Mouse (Mus musculus) liver, embryonic 15.5 days (tissue): ENCODE results near the gene Defa23. TPM values are rescaled to one million over a fixed set of nuclear protein-coding genes. Genes with fewer than 3 reads are reported as not detected.
"Not testable (repeated sequence)": the region's sequence is repeated elsewhere in the genome, so short reads cannot be mapped to it uniquely, and the experiment has no call there.

ENCODE experiments used
- ATAC-seq: fragments of 200-750 bp; cut with Nextera tagmentation; 2 replicates; pipeline ENCODE4 v1.8.0; 2017; ENCODE audit warnings: moderate number of reproducible peaks, mild to moderate bottlenecking, moderate library complexity; ENCODE audit not compliant: insufficient read depth
- H3K27ac ChIP-seq: fragments of 300-500 bp; sonication (generic); replicated peaks from 2 replicates; pipeline ENCODE4 v1.5.1; 2015; ENCODE audit warnings: mild to moderate bottlenecking, inconsistent platforms
- H3K27me3 ChIP-seq: fragments of 300-500 bp; sonication (generic); 2 replicates; pipeline ENCODE4 v1.6.1; 2015; ENCODE audit warnings: mild to moderate bottlenecking, inconsistent platforms
- H3K36me3 ChIP-seq: fragments of 300-500 bp; sonication (generic); replicated peaks from 2 replicates; pipeline ENCODE4 v1.6.1; 2015; ENCODE audit warnings: moderate library complexity, mild to moderate bottlenecking, inconsistent platforms
- H3K4me1 ChIP-seq: fragments of 300-500 bp; sonication (generic); replicated peaks from 2 replicates; pipeline ENCODE4 v1.6.1; 2015; ENCODE audit warnings: inconsistent platforms
- H3K4me2 ChIP-seq: fragments of 300-500 bp; sonication (generic); 2 replicates; pipeline ENCODE4 v1.6.1; 2015; ENCODE audit warnings: moderate library complexity, mild to moderate bottlenecking, inconsistent platforms
- H3K4me3 ChIP-seq: fragments of 300-500 bp; sonication (generic); replicated peaks from 2 replicates; pipeline ENCODE4 v1.5.1; 2015; ENCODE audit warnings: mild to moderate bottlenecking, inconsistent platforms
- H3K9ac ChIP-seq: fragments of 300-500 bp; sonication (generic); 2 replicates; pipeline ENCODE4 v1.6.1; 2015; ENCODE audit warnings: moderate library complexity, mild to moderate bottlenecking, inconsistent platforms
- H3K9me3 ChIP-seq: fragments of 300-500 bp; sonication (generic); replicated peaks from 2 replicates; pipeline ENCODE4 v1.6.1; 2016; ENCODE audit warnings: inconsistent platforms
- WGBS: fragments of 180-500 bp; shearing (Covaris S2); methylation state at CpG from one replicate; pipeline ENCODE4 v1.1.7; 2015; ENCODE audit warnings: mixed read lengths; ENCODE audit not compliant: insufficient replicate concordance; 5-methylcytosine and 5-hydroxymethylcytosine counted together
- polyA plus RNA-seq: library from polyadenylated mRNA; unstranded; fragments of >200 nt; fragmentation: Nextera tagmentation; extraction: Ambion mirVana; gene quantifications from 2 replicates; pipeline ENCODE4 v1.2.1, GENCODE M21; 2015

The Defa23 gene
- polyA plus RNA-seq, result not detected in 2 replicates

- H3K4me2 ChIP-seq, H3K4me1 ChIP-seq, H3K27me3 ChIP-seq, H3K9ac ChIP-seq, H3K27ac ChIP-seq, H3K4me3 ChIP-seq, H3K36me3 ChIP-seq, H3K9me3 ChIP-seq, ATAC-seq: not testable (repeated sequence)
- WGBS, result no CpG with 5 or more reads among the region's 1 CpGs
Measured at GRCm38 (mm10) chr8:21054747-21055146, at the start of gene Defa23. Defa23 (plus strand) TSS chr8:21055047.

GRCm38 (mm10) chr8:21006801-21007200 lies 48.0 kb upstream of the Defa23 start:
- H3K27ac ChIP-seq, result no peak overlapping the region
- no peaks in the 10 kb centered on the region for H3K4me1 ChIP-seq
- H3K36me3 ChIP-seq, result no peaks in the 10 kb centered on the region
- no peaks in the 10 kb centered on the region for H3K9me3 ChIP-seq
- no peak overlapping the region for H3K4me3 ChIP-seq
- WGBS, result 12% methylated on average over 1 of the region's 1 CpGs
- H3K27me3 ChIP-seq, result no peaks in the 10 kb centered on the region
- H3K9ac ChIP-seq, result no peak overlapping the region
- no peak for ATAC-seq
- H3K4me2 ChIP-seq, result no peak overlapping the region

DNA sequence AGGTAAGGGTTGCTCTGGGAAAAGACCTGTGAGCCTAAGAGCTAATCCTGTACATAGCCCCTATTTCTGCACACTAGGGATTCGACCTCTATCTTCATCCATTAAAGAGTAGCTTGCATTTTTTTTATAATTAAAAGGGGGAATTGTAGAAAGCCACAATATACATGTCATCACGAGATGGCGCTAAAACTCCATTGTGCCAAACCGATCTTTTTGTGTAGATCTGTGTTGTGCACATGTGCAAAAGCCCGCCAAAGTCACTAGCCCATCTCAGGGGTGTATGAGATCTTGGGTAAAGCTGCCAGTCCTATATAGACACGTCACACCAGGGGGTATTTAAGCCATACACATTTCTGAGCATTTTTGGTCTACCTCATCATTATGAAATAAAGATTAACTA lies 46.3 kb upstream of the Defa23 start:
- H3K9me3 ChIP-seq, H3K36me3 ChIP-seq, H3K4me2 ChIP-seq, H3K9ac ChIP-seq, H3K27ac ChIP-seq, ATAC-seq, H3K4me3 ChIP-seq, H3K4me1 ChIP-seq, H3K27me3 ChIP-seq: not testable (repeated sequence)
- 31% methylated on average over 6 of the region's 6 CpGs for WGBS

- H3K4me3 ChIP-seq, H3K27me3 ChIP-seq, H3K9ac ChIP-seq, H3K27ac ChIP-seq, H3K4me1 ChIP-seq, H3K36me3 ChIP-seq, ATAC-seq, H3K9me3 ChIP-seq, H3K4me2 ChIP-seq: not testable (repeated sequence)
- WGBS, result 36% methylated on average over 1 of the region's 1 CpGs
Measured at GRCm38 (mm10) chr8:21010548-21010947, 44.3 kb upstream of the Defa23 start.

GRCm38 (mm10) chr8:21025245-21025644 lies 29.6 kb upstream of the Defa23 start, which contains the start of gene Defa21:
Defa21 (plus strand) TSS chr8:21025545.
- H3K4me2 ChIP-seq, H3K27me3 ChIP-seq, H3K4me3 ChIP-seq, H3K9me3 ChIP-seq, H3K27ac ChIP-seq, H3K9ac ChIP-seq, H3K4me1 ChIP-seq, H3K36me3 ChIP-seq, ATAC-seq: not testable (repeated sequence)
- no CpG with 5 or more reads among the region's 1 CpGs for WGBS

GRCm38 (mm10) chr8:21064738-21065137 lies 9.9 kb downstream of the Defa23 start, which contains the start of gene Defa35:
Defa35 (plus strand) TSS chr8:21065038.
- not testable (repeated sequence) for H3K9ac ChIP-seq, H3K36me3 ChIP-seq, H3K27ac ChIP-seq, H3K27me3 ChIP-seq, H3K4me1 ChIP-seq, H3K9me3 ChIP-seq, H3K4me3 ChIP-seq, ATAC-seq, H3K4me2 ChIP-seq
- WGBS, result 60% methylated on average over 1 of the region's 1 CpGs

DNA sequence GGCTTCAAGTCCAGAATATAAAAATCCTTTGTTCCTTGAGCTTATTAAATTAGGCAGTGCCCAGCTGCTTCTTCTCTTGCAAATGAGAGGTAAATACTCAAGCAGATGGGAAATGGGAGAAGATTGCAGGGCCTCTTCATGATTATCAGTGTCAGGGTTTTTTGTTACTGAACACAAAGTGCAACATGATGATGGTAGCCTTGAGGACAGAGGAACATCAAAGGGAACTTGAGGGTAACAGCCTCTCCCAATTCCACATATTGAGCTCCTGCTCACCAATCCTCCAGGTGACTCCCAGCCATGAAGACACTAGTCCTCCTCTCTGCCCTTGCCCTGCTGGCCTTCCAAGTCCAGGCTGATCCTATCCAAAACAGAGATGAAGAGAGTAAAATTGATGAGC lies 29.3 kb downstream of the Defa23 start, which contains the start of gene Defa25:
Gene Defa25 (plus strand): TSS at position 301 of the 400 bp plus-strand sequence.
- not testable (repeated sequence) for H3K9ac ChIP-seq, H3K4me2 ChIP-seq, H3K4me1 ChIP-seq, H3K9me3 ChIP-seq, H3K27me3 ChIP-seq, ATAC-seq, H3K4me3 ChIP-seq, H3K36me3 ChIP-seq, H3K27ac ChIP-seq

DNA sequence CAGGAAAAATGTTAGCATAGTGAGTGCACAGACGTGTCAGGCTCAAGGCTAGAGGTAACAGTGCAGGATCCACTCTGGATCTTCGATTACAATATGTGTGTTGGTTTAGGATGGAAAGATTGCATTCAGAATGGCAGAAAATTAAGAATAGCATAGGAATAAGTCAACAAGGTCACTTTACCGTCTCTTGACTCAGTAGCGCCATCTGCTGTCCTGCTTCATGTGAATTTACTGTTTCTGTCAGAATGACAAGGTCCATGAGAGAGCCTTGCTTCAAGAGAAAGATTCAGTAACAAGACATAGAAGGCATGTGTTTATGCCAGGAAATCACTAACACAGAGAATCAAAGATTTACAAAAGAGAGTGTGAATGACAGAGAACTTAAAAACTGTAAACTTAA lies 38.3 kb downstream of the Defa23 start:
- WGBS, result 30% methylated on average over 4 of the region's 4 CpGs
- Histone ChIP-seq H3K27ac (no peak overlapping the region), H3K9me3 (no peaks in the 10 kb centered on the region), H3K4me2 (no peak overlapping the region), H3K36me3 (no peaks in the 10 kb centered on the region), H3K4me3 (no peak overlapping the region), H3K4me1 (no peaks in the 10 kb centered on the region), H3K9ac (no peak overlapping the region), H3K27me3 (no peaks in the 10 kb centered on the region)
- no peak for ATAC-seq

GRCm38 (mm10) chr8:21095950-21096349 lies 41.1 kb downstream of the Defa23 start, which contains the start of gene Gm14851:
Gm14851 (minus strand) TSS chr8:21096050.
- ATAC-seq, H3K9me3 ChIP-seq, H3K4me3 ChIP-seq, H3K4me1 ChIP-seq, H3K27ac ChIP-seq, H3K4me2 ChIP-seq, H3K27me3 ChIP-seq, H3K36me3 ChIP-seq, H3K9ac ChIP-seq: not testable (repeated sequence)
- WGBS, result 25% methylated on average over 1 of the region's 2 CpGs

Other genes with a start within 250 kb of the Defa23 start
- not detected in 2 replicates for gene Defb33, start 162.4 kb upstream of the Defa23 start, polyA plus RNA-seq
- gene Gm15056, start 152.4 kb upstream of the Defa23 start, polyA plus RNA-seq, result not detected in 2 replicates
- gene Gm6040, start 133.0 kb upstream of the Defa23 start, polyA plus RNA-seq, result not detected in 2 replicates
- gene AY761185, start 110.3 kb upstream of the Defa23 start, polyA plus RNA-seq, result not detected in 2 replicates
- not detected in 2 replicates for gene Defa21, start 29.5 kb upstream of the Defa23 start, polyA plus RNA-seq
- gene Defa35, start 10.0 kb downstream of the Defa23 start, polyA plus RNA-seq, result not detected in 2 replicates
- not detected in 2 replicates for gene Defa25, start 29.4 kb downstream of the Defa23 start, polyA plus RNA-seq
- not detected in 2 replicates for gene Gm14851, start 41.0 kb downstream of the Defa23 start, polyA plus RNA-seq
- not detected in 2 replicates for gene Defa30, start 79.6 kb downstream of the Defa23 start, polyA plus RNA-seq
- gene Defa22, start 107.2 kb downstream of the Defa23 start, polyA plus RNA-seq, result not detected in 2 replicates
- not detected in 2 replicates for gene Defa31, start 136.6 kb downstream of the Defa23 start, polyA plus RNA-seq
- gene Gm15293, start 146.5 kb downstream of the Defa23 start, polyA plus RNA-seq, result not detected in 2 replicates
- not detected in 2 replicates for gene Gm15292, start 194.7 kb downstream of the Defa23 start, polyA plus RNA-seq